Mouse (Mus musculus) ovary, adult 18-20 months (tissue): ENCODE data around the gene Fzd4.

Experiments used
- DNase-seq: peaks from one replicate; pipeline ENCODE4 v3.0.0; 2022; ENCODE audit warnings: low spot score, mixed read lengths

Fzd4 gene

GRCm38 (mm10) chr7:89404081-89404733 lies at the start of gene Fzd4, which contains the start of gene Tmem135:
Gene Fzd4, plus strand, starts transcription at chr7:89404355.
Gene Tmem135, minus strand, starts transcription at chr7:89404222.
- peak; percentile 95 for DNase-seq

GRCm38 (mm10) chr7:89355519-89356255 lies 48.5 kb upstream of the Fzd4 start:
- DNase-seq, result peak; percentile 32

GRCm38 (mm10) chr7:89356307-89356706 lies 47.8 kb upstream of the Fzd4 start:
- DNase-seq, result no peak

GRCm38 (mm10) chr7:89363975-89364374 lies 40.2 kb upstream of the Fzd4 start:
- no peak for DNase-seq

GRCm38 (mm10) chr7:89365135-89365880 lies 38.8 kb upstream of the Fzd4 start:
- no peak for DNase-seq

- peak; percentile 69 for DNase-seq
Observed at GRCm38 (mm10) chr7:89367643-89368042, 36.5 kb upstream of the Fzd4 start.

- no peak for DNase-seq
Observed at GRCm38 (mm10) chr7:89370086-89370485, 34.1 kb upstream of the Fzd4 start.

- DNase-seq, result peak; percentile 38
Observed at GRCm38 (mm10) chr7:89370917-89371316, 33.2 kb upstream of the Fzd4 start.

- DNase-seq, result no peak
Observed at GRCm38 (mm10) chr7:89371623-89372295, 32.4 kb upstream of the Fzd4 start.

GRCm38 (mm10) chr7:89380935-89381705 lies 23.0 kb upstream of the Fzd4 start:
- DNase-seq, result no peak

- DNase-seq, result no peak
Observed at GRCm38 (mm10) chr7:89382892-89383291, 21.3 kb upstream of the Fzd4 start.

- no peak for DNase-seq
Observed at GRCm38 (mm10) chr7:89388981-89389380, 15.2 kb upstream of the Fzd4 start.

GRCm38 (mm10) chr7:89390660-89391059 lies 13.5 kb upstream of the Fzd4 start:
- peak; percentile 57 for DNase-seq

- DNase-seq, result no peak
Observed at GRCm38 (mm10) chr7:89391281-89391680, 12.9 kb upstream of the Fzd4 start.

GRCm38 (mm10) chr7:89391831-89392230 lies 12.3 kb upstream of the Fzd4 start:
- no peak for DNase-seq

GRCm38 (mm10) chr7:89392388-89392787 lies 11.8 kb upstream of the Fzd4 start:
- DNase-seq, result peak; percentile 50

- no peak for DNase-seq
Observed at GRCm38 (mm10) chr7:89392825-89393224, 11.3 kb upstream of the Fzd4 start.

- no peak for DNase-seq
Observed at GRCm38 (mm10) chr7:89395399-89395798, 8.8 kb upstream of the Fzd4 start.

GRCm38 (mm10) chr7:89396386-89396785 lies 7.8 kb upstream of the Fzd4 start:
- DNase-seq, result no peak

GRCm38 (mm10) chr7:89397837-89398534 lies 6.2 kb upstream of the Fzd4 start:
- DNase-seq, result no peak

GRCm38 (mm10) chr7:89400721-89401120 lies 3.4 kb upstream of the Fzd4 start:
- DNase-seq, result no peak
